Mouse (Mus musculus): Measurements from ENCODE around the gene Cdk8.

GRCm38 (mm10) chr5:146253644-146254043, 22.6 kb downstream of the Cdk8 start:
- TF ChIP-seq CTCF (IDR thresholded peaks at IDR 0.05; ENCODE audit: extremely low read depth, insufficient read length, insufficient replicate concordance, low read depth, low read length) = no peak
- TF ChIP-seq POLR2A (IDR thresholded peaks at IDR 0.05; ENCODE audit: low read depth, low read length) = no peak
